Mouse (Mus musculus) retina, postnatal 7 days (tissue): ENCODE measurements around the gene Phc3.
"Not testable (repeated sequence)": the region's sequence is repeated elsewhere in the genome, so short reads cannot be mapped to it uniquely, and the experiment has no call there.

Source experiments
- DNase-seq: peaks from one replicate; pipeline ENCODE4 v3.0.0-alpha.2; 2012; ENCODE audit warnings: low read depth, low spot score

The Phc3 gene

DNA sequence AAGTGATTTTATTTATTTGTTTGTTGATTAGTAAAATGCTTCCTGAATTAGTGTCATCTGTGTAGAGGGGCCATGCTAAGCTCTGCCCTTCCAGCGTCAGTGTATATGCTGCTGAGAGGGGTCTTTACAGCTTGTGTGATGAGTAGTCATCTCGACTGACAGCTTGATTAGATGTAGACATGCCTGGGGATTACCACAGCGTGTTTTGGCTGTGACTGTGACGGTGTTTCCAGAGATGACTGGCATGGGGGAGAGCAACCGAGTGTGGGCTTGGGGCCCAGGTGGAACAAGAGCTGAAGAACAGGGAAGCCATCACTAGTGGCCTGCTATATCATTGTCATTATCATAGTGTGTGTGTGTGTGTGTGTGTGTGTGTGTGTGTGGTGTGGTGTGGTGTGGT is 100.6 kb downstream of the Phc3 start:
- DNase-seq = no peak

DNA sequence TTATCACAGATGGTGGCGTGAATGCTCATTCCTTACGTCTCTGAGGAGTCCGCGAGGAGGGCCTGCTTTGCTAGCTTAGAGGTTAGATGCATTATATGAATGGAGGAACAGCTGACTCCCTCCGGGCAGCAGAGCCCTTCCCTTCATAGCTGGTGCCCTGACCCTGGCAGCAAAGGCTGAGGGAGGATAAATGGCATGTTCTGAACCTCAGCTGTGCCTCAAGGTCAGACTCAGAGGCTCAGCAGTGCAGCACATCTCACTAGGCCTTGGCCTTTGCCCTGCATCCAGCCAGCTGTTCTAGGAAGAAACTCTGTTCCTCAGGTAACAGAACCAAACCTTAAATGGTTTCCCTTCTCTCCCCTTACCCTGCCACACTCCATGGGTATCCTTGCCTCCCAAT is 101.0 kb downstream of the Phc3 start:
- DNase-seq = no peak

DNA sequence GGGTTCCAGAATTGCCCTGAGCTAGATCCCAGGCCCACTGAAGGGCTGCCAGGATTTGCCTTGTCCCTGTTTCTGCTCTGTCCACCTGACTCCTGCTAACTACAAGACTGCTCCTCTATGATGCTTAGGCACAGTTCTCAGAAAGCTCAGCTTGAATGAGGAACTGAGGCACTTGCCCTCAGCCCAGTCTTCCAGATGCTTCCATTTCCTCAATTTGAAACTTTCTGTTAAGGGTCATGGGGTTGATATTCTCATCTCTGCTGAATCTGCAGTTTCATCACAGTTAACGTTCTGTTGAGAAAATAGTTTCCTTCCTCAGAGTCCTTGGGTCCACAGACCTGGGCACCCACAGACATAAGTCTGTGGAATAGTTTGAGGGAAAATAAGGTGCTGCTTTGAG is 104.6 kb downstream of the Phc3 start:
- DNase-seq = no peak

DNA sequence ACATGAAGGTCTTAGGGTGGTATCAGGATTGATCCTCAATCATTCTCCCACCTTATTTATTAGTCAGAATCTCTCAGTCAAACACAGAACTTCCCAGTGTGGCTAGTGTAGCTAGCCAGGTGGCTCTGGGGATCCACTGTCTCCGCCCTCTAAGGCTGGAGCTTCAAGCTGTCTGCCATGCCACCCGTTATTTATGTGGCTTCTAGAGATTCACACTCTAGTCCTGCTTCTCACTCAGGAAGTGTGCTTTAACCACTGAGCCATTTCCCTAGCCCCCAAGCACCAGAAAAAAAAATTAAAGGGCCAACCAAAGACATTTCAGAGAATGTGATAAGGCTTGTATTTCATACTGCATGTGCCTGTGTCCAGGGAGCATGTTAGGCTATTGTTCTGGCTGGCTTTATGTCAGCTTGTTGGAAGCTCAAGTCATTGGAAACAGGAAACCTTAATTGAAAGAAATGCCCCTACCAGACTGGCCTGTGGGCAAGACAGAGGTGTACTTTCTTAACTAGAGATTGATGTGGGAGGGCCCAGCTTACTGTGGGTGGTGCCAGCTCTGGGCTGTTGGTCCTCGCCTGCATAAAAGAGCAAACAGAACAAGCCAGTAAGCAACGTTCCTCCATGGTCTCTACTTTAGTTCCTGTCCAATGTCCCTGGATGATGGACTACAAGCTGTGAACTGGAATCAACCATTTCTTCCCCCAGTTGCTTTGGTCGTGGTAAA is 105.3 kb downstream of the Phc3 start:
- no peak for DNase-seq

DNA sequence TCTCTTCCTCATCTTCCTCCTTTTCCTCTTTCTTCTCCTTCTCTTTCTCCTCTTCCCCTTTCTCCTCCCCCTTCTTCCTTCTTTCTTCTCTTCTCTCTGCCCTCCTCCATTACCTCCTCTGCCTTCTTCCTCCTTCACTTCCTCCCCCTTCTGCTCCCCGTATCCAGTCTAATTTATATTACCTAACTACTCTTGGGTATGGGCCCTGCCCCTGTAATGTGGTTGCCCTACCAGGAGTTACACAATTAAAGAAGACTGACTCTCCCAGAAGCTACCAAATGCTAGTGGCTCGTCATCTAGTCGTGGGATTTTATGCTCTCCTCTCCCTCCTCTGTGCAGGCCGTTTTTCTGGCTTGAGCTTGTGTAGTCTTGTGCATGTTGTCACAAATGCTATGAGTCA is 108.5 kb downstream of the Phc3 start:
- DNase-seq = no peak

DNA sequence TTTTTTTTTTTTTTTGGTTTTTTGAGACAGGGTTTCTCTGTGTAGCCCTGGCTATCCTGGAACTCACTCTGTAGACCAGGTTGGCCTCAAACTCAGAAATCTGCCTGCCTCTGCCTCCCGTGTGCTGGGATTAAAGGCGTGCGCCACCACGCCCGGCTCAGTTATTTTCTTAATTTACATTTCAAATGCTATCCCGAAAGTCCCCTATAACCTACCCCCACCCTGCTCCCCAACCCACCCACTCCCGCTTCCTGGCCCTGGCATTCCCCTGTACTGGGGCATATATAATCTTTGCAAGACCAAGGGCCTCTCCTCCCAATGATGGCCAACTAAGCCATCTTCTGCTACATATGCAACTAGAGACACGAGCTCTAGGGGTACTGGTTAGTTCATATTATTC is 109.6 kb downstream of the Phc3 start:
- not testable (repeated sequence) for DNase-seq

DNA sequence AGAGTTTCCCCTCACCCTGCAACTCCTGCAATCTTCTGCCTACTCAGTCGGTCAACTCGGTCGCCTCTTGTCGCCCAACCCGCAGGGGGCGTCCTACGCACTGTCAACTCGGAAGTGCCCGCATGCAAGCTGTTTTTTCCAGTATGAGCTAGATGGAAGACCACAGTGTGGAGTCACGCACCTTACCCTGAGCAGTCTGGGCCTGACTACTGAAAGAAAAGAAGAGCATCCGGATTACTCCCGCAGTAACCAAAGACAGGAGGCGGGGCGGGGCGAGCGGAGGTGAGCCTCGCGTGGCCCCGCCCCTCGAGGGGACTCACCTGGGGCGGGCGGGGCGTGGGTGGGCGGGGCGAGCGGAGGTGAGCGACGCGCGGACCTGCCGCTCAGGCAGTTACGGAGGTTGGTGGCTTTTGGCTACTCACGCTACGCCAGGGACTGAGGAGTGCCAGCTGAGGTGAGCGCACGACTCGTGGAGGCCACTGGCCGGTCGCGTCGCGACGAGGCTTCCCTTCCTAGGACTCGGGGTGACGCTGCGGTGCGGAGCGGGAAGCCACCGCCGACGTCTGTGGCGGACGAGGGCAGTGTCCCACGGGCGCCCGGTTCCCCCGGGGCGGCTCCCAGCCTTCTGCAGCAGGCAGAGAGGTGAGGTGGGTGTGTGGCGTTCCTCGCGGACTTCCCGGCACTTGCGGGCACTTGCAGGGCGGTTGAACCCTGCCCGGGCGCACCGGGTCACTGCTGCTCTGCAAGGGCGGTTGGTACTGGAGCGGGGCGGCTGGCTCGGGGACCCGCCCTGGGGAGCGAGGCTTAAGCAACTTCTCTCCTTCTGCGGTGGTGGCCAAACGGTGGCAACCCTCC is 113.4 kb downstream of the Phc3 start, which contains the start of gene Gpr160:
Gene Gpr160, plus strand, starts transcription at position 347 of the 855 bp plus-strand sequence.
- DNase-seq = peak; percentile 43

DNA sequence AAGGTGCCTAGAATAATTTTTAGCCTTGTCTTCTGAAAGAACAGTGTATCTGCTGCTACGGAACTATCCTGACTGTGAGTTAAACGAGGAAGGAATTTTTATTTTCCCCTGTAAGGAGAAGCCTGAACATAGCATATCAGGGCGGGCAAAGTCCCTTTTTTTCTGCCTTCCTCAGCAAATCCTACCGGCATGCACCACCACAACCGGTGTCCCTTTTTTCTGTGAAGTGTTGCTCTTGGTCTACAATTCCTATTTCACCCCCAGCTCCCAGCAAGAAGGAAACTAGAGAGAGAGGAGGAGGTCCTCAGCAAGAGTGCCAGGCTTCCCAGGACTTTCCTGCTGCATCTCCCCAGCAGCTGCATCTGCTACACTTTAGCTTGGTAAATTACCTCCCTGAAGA is 115.6 kb downstream of the Phc3 start:
- no peak for DNase-seq

DNA sequence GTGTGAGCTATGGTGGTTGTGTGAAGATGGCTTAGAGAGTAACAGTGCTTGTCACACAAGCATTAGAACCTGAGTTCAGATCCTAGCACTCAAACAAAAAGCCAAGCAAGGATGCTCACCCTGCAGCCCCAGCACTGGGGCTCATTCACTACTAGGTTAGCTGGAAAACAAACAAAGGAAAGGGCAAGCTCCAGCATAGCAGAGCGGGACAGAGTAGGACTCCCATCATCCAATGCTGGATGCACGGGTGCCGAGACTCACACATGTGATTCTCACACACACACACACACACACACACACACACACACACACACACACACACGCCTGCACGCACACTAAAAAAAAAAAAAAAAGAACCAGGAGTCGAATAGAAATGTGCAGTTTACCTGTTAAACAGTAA is 117.8 kb downstream of the Phc3 start:
- DNase-seq = no peak
